Mouse (Mus musculus) Patski (cell line): ENCODE measurements at regions not wholly inside any gene's neighbourhood (a gene's known extent, or its start where the extent isn't known, plus 50 kb on each side); places are given as distances from the start of the nearest gene placed in this dataset.

Experiments used
- ATAC-seq: fragments of 100-300 bp; one replicate; pipeline ENCODE4 v1.8.0; 2021
- CTCF ChIA-PET: fragments of 350-600 bp; sonication (Branson Sonifier 250); formaldehyde crosslinking; loops from one replicate; lab custom pipeline; 2022; ENCODE audit warnings: inconsistent platforms; lab: Charles Lee
- POLR2A ChIA-PET: fragments of 350-600 bp; sonication (Branson Sonifier 250); formaldehyde crosslinking; loops from one replicate; lab custom pipeline; 2022; ENCODE audit warnings: antibody characterized with exemption, inconsistent platforms; lab: Charles Lee
- DNase-seq: peaks from one replicate; pipeline ENCODE4 v3.0.0-alpha.2; 2011; ENCODE audit warnings: low read depth, low spot score
- H3K27me3 ChIP-seq: fragments of 371-371 bp; one replicate; pipeline ENCODE4 v1.5.1; 2021
- CTCF ChIP-seq: fragments of 100-300 bp; IDR thresholded peaks from one replicate; pipeline ENCODE4 v1.5.1; 2021
- in situ Hi-C: fragments of 300-500 bp; cut with MboI; formaldehyde crosslinking; loops from 3 replicates; pipeline ENCODE4 v1.11.1; 2018; ENCODE audit warnings: low pct_unique_long_range_greater_than_20kb, mixed read lengths

DNA sequence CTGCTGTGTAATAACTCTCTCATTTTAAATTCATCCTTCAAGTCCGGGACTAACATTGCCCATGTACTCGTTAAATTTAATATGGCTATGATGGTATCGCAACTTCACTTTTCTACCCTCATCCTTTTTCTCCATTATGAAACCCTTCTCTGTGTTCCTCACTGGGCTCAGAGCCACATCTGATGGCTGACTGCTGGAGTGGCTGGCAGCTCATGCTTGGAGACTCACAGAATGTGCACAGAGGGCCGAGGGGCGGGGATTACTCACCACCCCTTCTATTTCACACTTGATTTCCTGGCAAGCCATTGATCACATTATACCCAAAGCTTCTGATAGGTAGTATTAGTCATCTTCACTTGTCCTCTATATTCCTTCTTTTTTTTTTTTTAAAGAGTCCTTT, 81.1 kb upstream of the Vwde start:
- ATAC-seq (no peak), DNase-seq (no peak)
- no peak for TF ChIP-seq CTCF
- no peaks in the 10 kb centered on the region for H3K27me3 ChIP-seq
- POLR2A ChIA-PET: no interaction called here
- in situ Hi-C loops: loop anchor here (10.0 kb wide), 1 partner anchor 69 kb away; no protein-coding TSS in a partner anchor
- CTCF ChIA-PET: no interaction called here

DNA sequence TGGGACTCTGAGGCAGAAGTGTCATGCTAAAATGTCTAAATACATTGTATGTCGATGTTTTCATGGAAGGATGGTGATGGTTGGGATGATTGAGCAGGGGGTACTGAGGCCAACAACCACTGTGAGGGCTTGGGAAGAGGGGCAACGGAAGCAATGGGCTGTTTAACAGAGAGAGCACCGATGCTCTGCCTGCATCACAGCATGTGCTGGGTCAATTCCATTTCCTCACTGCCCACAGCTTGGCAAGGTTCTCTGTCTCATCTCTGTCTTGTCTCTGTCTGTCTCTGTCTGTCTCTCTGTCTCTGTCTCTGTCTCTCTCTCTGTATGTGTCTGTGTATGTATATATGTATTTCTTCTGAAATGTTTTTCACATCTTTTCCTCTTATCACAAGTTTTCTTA, 73.4 kb upstream of the Vwde start:
- ChIA-PET CTCF (no interaction called here), POLR2A (no interaction called here)
- ATAC-seq (no peak), DNase-seq (no peak)
- H3K27me3 ChIP-seq: no peaks in the 10 kb centered on the region
- no peak for TF ChIP-seq CTCF
- in situ Hi-C loops: loop anchor here (25.0 kb wide), 1 partner anchor 914 kb away; no protein-coding TSS in a partner anchor

DNA sequence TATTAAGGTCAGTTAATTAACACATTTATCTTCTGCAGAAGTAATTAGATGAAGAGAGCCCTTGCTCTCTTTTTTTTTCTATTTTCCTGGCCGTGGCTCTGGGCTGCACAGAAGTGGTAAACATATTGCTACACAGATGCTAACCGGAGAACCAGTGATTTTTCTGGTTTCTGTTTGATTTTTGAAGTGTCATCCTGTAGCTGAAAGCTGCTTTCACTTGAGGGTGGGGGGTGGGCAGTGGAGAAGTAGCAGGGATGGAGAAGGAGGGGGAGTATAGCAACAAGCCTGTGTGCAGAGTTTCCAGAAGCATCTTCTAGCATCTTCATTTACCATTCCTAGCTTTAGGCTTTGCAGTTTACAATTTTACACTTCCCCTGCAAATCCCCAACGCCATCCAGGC, 72.3 kb upstream of the Vwde start:
- ATAC-seq (no peak), DNase-seq (no peak)
- ChIA-PET POLR2A (no interaction called here), CTCF (no interaction called here)
- TF ChIP-seq CTCF: no peak
- in situ Hi-C loops: loop anchor here (25.0 kb wide), 1 partner anchor 915 kb away; no protein-coding TSS in a partner anchor
- no peaks in the 10 kb centered on the region for H3K27me3 ChIP-seq

DNA sequence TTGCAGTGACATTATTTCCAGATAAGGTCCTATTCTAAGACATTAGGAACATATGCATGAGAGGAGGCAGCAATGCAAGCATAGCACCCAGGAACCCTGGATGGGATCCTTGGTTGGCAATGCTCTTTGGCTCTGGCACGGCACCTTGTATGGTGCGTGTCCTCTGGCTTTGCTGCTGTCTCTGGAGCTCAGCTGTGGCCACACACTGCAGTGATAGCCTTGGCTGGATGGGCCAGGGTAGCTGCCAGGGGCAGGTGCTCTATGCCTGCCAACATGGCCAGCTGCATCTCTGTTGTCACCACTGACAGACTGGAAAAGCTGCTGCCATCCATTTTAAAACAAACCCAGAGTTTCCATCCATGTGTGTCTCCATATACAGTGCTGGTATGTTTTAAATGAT, 71.3 kb upstream of the Vwde start:
- H3K27me3 ChIP-seq: no peaks in the 10 kb centered on the region
- POLR2A ChIA-PET: no interaction called here
- in situ Hi-C loops: loop anchor here (25.0 kb wide), 1 partner anchor 916 kb away; no protein-coding TSS in a partner anchor
- ATAC-seq (no peak), DNase-seq (no peak)
- CTCF ChIA-PET: no interaction called here
- no peak for TF ChIP-seq CTCF

DNA sequence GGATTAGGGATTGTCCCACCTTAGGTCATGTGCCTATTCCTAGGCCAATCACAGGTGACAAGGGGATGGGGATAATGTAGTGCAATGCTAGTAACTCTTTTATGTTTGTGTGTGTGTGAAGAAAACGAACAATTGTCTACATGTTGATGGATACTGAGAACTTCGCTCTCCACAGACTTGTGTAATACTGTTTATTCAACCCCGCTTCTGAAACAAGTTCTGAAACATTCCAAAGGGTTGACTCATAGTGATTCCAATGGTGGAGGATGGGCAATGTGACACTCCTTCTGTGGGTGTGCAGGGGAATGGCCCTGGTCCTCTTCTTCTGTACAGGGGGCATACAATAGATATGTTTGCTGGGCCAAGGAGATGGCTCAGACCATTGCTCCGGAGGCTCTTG, 69.6 kb upstream of the Vwde start:
- no peak for DNase-seq
- CTCF ChIA-PET: no interaction called here
- ATAC-seq: peak; percentile 21
- in situ Hi-C loops: loop anchor here (25.0 kb wide), 1 partner anchor 918 kb away; no protein-coding TSS in a partner anchor
- POLR2A ChIA-PET: no interaction called here
- TF ChIP-seq CTCF: no peak
- no peaks in the 10 kb centered on the region for H3K27me3 ChIP-seq

DNA sequence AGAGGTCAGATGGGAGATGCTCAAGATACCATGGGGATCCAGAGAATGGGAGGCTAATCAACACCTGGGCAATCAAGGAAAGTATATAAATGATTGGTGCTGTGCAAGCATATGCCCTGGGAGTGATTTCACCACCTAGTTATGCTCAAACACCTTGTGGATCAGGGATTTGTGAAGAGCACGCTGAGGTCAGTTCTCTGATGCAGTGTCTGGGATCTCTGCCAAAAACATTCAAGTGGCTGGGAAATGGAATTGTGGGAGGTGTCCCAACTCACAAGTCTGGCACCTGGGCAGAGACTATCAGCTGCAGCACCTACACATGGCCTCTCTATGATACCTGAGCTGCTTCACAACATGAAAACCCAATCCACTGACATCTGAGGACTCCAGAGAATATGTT, 63.7 kb upstream of the Vwde start:
- ATAC-seq: no peak
- DNase-seq: no peak
- POLR2A ChIA-PET: no interaction called here
- CTCF ChIA-PET: no interaction called here
- H3K27me3 ChIP-seq: no peaks in the 10 kb centered on the region
- in situ Hi-C loops: loop anchor here (25.0 kb wide), 1 partner anchor 924 kb away; no protein-coding TSS in a partner anchor
- no peak for TF ChIP-seq CTCF

DNA sequence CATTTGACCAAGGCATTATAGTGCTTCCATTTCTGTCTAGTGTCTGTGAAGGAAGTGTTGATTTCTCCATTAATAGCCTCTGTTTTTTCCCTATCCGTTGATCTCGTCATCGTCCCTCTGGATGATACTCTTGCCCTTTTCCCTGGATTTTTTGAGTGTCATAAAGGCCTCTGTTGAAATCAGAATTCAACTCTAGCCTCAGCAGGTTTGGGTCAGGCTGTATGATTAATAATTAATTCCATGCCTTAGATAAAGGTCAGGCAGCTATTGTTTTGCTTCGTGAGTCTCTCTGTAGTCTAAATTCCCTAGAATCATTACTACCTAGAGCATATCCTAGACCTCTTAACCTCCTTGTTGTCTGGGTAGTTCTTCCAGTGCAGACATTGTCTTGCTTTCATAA, 63.0 kb upstream of the Vwde start:
- DNase-seq (no peak), ATAC-seq (no peak)
- TF ChIP-seq CTCF: no peak
- CTCF ChIA-PET: no interaction called here
- in situ Hi-C loops: loop anchor here (25.0 kb wide), 1 partner anchor 924 kb away; no protein-coding TSS in a partner anchor
- H3K27me3 ChIP-seq: no peaks in the 10 kb centered on the region
- POLR2A ChIA-PET: no interaction called here

DNA sequence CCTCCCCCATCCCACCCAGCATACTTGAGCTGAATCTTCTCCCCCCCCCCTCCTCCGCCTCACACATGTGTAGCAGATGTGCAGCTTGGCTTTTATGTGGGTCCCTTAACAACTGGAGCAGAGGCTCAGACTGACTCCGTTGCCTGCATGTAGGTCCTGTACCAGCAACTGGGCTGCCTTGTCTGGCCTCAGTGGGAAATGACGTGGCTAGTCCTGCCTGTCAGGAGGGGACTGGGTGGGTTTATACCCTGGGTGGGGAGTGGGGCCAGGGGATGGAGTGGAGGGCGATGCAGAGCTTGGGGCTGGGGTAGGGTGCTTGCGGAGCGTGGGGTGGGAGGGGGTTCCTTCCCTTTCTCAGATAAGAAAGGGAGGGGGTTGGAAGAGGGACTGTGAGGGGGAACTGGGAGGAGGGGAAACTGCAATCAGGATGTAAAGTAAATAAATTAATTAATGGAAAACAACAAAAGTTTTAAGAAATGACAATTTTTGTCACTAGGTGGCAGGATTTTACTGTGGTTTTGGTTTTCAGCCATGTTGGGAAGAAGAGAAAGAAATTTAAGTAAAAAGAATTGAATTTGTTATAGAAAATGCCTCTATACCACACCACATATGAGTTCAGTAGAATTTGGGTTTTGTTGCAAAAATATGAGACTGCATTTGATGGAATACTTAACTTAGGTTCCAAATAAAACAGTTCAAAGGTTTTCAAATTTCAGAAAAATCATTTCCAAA, 61.9 kb upstream of the Vwde start:
- ChIA-PET CTCF (no interaction called here), POLR2A (no interaction called here)
- in situ Hi-C loops: loop anchor here (25.0 kb wide), 1 partner anchor 926 kb away; no protein-coding TSS in a partner anchor
- no peak for ATAC-seq
- H3K27me3 ChIP-seq: no peaks in the 10 kb centered on the region
- DNase-seq: no peak
- TF ChIP-seq CTCF: peak; percentile 23

DNA sequence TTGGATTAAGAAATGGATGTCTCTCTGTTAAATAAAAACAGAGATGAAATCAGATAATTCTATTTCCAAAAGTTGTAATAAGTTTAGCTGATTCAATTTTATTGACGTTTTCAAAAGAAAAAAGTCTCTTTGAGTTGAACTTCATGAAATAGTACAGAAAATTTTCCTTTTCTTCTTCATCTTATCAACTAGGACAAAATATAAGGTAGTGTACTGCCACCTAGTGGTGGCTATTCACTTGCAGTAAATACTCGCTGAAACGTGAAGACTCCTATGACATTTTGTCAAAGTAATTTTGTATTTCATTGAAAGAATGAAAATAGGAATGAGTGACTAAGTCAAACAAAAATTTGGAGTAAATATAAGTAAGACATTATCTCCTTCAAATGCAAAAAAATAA, 56.1 kb upstream of the Vwde start:
- ATAC-seq: no peak
- ChIA-PET POLR2A (no interaction called here), CTCF (interaction anchor here (2.1 kb wide), 1 partner anchor 35 kb away, joined by 4 read pairs; no protein-coding TSS in a partner anchor)
- peak; percentile 47 for TF ChIP-seq CTCF
- no peaks in the 10 kb centered on the region for H3K27me3 ChIP-seq
- in situ Hi-C loops: loop anchor here (25.0 kb wide), 1 partner anchor 931 kb away; no protein-coding TSS in a partner anchor
- no peak for DNase-seq
